Mouse (Mus musculus): ENCODE results near the gene G430095P16Rik.

G430095P16Rik gene

GRCm38 (mm10) chr8:84722850-84723570, at the start of gene G430095P16Rik:
TSS of gene G430095P16Rik (plus strand) at chr8:84723007.
- peak; percentile 72 to 75 for DNase-seq

DNA sequence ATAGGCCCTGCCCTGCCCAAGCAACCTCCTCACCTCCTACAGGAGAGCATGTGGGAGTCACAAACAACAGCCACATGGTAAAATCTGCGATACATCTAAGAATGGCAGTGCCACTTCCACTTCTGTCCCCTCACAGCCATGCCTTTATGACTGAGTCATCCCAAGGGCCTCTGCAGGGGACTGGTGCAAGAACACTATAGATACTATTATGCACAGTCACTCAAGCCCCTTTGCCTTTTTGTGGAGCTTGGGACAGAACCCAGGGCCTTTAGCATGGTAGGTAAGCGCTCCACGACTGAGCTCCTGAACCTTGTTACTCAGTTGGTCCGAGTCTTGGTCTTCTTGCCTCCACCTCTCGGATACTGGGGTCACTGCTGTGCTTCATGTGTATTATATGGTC, 45.5 kb upstream of the G430095P16Rik start:
- DNase-seq = no peak

- DNase-seq = no peak
Observed at GRCm38 (mm10) chr8:84681476-84681875, 41.3 kb upstream of the G430095P16Rik start.

DNA sequence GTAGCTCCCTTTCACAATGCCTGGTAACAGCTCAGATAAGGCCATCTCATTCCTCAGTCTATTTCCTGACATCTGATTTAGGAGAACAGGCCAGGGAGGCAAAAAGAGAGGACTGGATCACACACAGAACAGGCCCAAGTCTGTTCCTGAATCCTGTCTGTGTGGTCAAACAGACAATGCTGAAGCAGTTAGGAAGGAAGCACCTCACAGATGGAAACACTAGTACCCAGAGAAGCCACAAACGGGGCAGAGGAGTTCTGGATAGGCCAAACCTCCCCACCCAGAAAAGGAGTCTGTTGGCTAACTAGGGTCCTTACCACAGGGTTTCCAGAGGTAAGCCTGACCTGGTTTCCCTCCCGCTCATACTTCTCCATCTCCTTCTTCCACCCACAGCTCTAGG, 40.5 kb upstream of the G430095P16Rik start:
- DNase-seq = no peak

GRCm38 (mm10) chr8:84684537-84684936, 38.3 kb upstream of the G430095P16Rik start:
- peak in 1 of 2 experiments; percentile 50 for DNase-seq

DNA sequence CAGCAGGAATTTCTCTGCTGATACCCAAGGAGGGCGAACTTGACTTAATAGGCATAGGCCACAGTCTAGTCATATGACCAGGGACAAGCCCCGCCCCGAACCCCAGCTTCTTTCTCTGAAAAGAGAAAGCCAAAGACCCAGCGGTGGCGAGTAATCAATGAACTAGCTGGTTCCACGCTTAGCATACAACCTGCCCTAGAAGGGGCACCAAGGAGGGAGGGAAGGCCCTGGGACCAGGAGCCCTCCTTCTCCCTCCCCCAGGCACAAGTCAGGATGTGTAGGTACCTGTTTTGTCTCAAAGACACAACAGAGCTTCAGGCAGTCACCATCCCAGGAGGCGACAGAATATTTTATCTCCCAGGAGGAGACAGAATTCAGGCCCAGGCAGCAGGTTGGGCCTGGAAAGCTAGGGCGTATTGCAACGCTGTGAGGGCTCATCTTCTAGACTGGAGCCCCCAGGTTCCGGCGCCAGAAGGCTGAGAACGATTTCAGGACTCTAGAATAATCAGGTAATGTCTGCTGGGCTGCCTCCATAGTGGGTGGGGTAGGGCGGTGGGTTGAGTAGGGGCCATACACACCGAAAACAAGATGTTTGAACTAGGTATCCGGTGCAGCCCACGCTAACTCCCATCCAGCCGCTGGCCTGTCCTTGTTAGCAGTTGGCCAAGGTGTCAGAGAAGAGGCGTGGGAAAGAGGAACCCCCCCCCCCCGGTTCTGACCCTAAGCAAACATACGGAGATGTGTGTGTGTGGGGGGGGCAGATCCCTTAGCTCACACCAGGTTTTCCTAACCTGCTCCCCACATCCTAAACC, 36.4 kb upstream of the G430095P16Rik start, which contains the start of gene Trmt1:
Gene Trmt1 (plus strand): TSS at position 117 of the 812 bp plus-strand sequence.
- peak in 1 of 2 experiments; percentile 58 for DNase-seq

- peak in 1 of 2 experiments; percentile 74 for DNase-seq
Observed at GRCm38 (mm10) chr8:84687003-84687704, 35.7 kb upstream of the G430095P16Rik start.

DNA sequence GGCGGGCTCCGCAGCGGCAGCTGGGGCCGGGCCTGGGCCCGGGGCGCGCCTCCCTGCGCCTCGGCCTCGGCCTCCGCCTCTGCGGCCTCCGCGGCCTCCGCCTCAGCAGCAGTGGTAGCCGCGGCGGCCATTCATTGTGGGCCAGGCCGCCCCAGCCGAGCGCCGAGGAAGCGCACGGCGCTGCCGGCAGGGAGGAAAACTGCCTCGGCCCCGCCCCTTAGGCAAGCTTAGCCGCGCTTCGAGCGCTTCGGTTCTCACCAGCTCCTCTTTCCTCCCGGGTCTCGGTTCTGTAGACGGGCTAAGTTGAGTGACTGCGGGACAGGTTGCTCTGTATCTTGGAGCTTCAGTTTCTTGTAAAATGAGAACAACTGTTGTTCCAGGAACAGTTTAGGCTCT, 35.1 kb upstream of the G430095P16Rik start, which contains the start of gene Nacc1:
Gene Nacc1 (minus strand): TSS at position 158 of the 396 bp plus-strand sequence.
- peak; percentile 91 to 95 for DNase-seq

GRCm38 (mm10) chr8:84689091-84689915, 33.5 kb upstream of the G430095P16Rik start:
- peak; percentile 91 to 93 for DNase-seq

DNA sequence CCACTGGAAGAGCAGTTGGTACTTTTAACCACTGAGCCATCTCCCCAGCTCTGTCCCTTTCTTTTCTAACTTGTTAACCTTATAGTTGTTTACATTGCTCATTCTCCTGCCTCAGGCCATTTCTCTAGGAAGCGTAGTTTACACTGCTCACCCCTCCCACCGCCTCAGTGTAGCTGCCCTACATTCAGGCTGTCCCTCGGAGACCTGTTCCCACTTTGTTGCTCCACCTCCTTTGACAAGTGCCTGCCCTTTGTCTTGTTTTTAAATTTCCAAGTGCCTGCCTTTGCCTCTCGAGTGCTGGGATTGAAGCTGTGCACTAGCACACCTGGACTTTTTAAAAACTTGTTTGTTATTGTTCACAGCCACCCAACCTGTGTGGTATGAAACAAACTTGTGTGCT, 29.5 kb upstream of the G430095P16Rik start:
- DNase-seq = no peak

DNA sequence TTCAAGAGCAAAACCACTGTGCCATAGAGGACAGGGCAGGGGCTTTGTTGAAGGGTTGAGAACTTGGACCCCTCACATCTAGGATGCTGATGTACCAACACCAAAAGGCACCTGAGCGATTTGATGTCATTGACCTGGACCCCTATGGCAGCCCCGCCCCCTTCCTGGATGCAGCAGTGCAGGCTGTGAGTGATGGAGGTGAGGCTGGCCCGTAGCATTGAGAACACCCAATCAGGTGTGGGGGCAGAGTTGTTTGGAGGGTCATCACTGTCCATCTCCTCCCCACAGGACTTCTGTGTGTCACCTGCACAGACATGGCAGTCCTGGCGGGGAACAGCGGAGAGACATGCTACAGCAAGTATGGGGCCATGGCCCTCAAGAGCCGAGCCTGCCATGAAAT, 27.7 kb upstream of the G430095P16Rik start:
- DNase-seq = peak in 1 of 2 experiments; percentile 18

- DNase-seq = peak; percentile 60 to 74
Observed at GRCm38 (mm10) chr8:84697166-84698130, 25.4 kb upstream of the G430095P16Rik start.

GRCm38 (mm10) chr8:84698288-84698687, 24.5 kb upstream of the G430095P16Rik start:
- DNase-seq = peak in 1 of 2 experiments; percentile 11

DNA sequence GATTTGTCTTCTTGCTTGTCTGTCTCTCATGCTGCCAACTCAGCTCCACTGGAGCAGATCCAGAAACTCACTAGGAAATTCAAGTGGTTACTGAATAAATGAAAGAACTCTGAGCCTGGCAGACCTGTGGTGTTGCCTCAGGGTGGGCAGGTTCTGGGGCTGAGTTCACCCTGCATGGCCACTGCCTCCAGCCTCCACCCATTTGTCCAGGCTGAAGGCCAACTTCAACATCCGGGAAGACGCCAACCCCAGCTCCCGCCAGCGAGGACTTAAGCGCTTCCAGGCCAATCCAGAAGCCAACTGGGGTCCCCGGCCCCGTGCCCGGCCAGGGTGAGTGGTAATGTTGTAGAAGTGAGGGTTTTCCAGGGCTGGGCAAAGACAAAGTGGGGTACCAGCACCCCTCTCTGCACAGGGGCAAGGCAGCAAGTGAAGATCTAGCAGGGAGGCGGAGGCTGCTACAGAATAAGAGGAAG, 23.8 kb upstream of the G430095P16Rik start:
- DNase-seq = peak; percentile 56 to 57

DNA sequence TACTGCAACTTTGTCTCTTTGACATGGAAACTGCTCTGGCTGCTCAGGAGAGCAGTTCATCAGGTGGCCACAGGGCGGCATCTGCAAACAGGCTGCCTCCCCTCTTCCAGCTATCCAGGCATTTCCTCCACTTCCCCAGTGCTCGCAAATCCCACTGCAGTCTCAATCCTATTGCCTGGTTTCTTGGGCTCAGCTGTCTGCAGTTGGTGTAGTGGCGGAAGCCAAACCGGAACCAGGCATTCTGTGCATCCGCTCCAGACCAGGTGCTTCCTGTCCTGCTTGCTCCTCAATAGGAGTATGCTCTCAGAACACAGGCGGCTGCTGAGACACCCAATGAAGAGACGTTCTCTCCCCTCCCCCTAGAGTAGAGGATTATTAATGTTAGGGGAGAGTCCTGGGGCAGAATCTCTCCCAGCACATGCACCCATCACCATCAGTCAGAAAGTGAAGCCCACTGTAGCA, 22.9 kb upstream of the G430095P16Rik start:
- peak; percentile 76 to 81 for DNase-seq

- peak in 1 of 2 experiments; percentile 15 for DNase-seq
Observed at GRCm38 (mm10) chr8:84700526-84700925, 22.3 kb upstream of the G430095P16Rik start.

DNA sequence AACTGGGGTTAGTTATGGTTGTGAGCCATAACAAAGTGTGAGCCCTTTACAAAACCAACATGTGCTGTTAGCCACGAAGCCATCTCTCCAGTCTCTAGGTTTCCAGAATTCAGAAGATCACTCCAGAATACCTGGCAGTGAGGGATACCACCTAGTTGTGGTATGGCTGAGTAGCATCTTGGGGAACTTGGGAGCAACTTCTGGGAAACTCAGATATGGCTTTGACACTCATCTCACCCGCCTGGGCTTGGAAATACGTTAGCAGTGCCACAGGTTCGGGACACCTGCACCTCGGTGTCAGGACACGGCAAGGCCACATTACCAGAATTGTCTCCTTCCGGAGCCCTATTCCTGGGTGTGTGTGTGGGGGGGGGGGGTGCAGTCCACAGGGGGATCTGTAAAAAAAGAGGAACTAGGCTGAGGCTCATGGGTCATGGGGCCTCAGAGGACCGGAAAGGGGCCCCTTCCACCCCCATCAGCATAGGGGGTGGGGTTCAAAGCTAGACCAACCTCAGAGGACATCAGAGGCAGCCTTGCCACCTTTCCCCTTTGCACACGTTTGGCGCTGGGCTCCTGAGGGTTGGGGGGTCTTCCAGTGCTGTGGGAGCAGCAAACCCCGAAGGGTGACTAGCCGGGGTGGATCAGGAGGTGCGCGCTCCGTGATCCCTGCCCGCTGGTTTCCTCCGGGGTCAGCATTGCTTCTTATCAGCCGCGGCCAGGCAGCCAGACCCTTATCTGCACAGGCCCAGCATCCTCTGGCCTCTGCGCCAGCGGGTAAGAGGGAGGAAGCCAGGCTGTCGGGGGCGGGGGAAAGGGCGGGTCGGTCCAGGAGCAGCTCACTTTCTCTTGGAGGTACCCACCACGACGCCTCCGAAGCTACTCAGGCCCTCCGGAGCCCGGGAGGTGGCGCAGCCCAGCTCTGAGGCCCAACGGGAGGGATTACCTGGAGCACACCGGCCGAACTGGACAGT, 21.6 kb upstream of the G430095P16Rik start, which contains the start of gene Lyl1:
Gene Lyl1 (plus strand): TSS at position 517 of the 971 bp plus-strand sequence.
- DNase-seq = peak; percentile 29 to 40

- DNase-seq = peak in 1 of 2 experiments; percentile 15
Observed at GRCm38 (mm10) chr8:84702561-84702960, 20.2 kb upstream of the G430095P16Rik start.

GRCm38 (mm10) chr8:84702963-84703465, 19.8 kb upstream of the G430095P16Rik start:
- peak; percentile 11 to 17 for DNase-seq
